Mouse (Mus musculus) c-Kit-positive CD71-negative TER-119-negative erythroid progenitor cells, embryonic 14.5 days (primary cell): ENCODE data around the gene Espn.

ENCODE experiments used
- DNase-seq: peaks from one replicate; pipeline ENCODE4 v3.0.0-alpha.2; 2013; ENCODE audit warnings: low read depth

Gene Espn

DNA sequence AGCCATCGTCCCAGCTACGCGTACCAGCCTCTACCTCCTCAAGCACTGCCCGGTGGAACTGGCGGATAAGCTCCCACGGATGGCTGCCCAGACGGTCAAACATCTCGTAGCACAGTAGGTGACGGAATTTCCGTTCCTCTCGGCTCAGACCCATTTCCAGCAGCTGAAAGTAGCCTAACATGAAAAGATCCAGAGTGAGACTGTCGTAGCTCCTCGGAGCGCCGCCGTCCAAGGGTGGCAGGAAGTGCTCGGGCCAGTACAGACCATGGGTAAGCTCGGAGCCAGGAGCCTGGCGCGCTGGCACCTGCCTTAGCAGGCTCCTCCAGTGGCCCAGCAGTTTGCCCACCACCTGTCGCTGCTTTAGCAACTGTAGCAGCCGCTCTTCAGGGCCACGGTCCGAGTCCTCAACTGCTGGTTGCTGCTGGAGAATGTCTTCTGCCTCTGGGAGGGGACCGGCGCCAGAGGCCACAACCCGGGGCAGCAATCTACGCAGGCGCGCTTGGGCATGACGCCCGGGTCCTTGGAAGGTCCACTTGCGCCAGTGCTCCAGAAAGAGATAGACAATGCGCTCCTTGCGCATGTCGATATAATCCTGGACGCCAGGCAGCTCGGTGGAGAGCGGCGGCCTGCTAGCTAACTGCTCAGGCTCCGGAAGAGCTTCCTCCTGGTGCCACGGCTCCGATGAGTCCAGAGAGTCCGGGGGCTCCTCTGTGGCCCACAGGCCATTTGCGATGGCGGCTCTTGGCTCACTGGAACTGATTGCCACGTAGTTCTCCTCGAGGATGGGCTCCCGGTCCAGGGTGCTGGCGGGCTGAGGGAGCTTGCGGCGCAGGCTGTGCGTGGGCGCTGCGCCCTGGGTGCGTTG, 26.8 kb downstream of the Espn start:
- DNase-seq: no peak

DNA sequence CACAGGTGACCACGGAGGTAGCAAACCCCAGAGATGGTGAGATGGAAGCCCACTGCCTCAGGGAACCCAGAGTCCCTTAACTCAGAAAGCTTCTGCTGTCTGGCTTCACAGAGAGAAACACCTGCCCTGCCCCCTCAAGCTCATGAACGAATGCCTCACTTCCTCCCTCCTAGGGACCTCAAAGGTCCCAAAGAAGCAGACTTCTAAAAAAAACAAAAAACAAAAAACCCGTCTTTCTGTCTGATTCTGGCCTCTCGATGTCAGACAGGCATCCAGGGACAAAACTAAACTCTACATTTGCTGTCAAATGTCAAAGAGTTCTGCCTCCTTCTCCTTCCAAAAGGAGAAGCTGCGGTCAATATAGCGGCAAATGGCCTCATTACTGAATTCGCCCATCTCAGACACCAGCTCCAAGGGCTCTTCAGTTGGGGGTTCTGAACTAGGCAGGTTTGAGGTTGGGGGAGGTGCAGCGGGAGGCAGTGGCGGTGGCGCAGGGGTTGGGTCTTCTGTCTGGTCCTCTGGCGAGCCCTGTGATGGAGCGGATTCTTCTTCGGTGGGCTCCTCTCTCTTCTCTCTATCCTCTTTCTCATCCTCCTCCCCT, 27.7 kb downstream of the Espn start:
- DNase-seq: no peak

DNA sequence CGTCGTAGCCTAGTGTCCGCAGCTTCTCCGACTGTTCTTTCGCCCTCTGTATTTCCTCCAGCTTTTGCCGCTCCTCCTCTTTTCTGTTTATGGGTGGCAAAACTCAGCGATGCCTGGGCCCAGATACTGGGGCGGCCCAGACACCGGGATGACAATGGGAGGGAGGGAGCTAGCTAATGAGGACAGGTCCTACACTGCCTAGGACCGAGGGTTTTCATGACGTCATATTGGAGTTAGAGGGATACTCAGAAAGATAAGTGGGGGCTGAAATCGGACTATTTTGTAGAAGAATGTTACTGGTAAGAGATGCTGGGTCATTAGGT, 31.0 kb downstream of the Espn start:
- DNase-seq: no peak

DNA sequence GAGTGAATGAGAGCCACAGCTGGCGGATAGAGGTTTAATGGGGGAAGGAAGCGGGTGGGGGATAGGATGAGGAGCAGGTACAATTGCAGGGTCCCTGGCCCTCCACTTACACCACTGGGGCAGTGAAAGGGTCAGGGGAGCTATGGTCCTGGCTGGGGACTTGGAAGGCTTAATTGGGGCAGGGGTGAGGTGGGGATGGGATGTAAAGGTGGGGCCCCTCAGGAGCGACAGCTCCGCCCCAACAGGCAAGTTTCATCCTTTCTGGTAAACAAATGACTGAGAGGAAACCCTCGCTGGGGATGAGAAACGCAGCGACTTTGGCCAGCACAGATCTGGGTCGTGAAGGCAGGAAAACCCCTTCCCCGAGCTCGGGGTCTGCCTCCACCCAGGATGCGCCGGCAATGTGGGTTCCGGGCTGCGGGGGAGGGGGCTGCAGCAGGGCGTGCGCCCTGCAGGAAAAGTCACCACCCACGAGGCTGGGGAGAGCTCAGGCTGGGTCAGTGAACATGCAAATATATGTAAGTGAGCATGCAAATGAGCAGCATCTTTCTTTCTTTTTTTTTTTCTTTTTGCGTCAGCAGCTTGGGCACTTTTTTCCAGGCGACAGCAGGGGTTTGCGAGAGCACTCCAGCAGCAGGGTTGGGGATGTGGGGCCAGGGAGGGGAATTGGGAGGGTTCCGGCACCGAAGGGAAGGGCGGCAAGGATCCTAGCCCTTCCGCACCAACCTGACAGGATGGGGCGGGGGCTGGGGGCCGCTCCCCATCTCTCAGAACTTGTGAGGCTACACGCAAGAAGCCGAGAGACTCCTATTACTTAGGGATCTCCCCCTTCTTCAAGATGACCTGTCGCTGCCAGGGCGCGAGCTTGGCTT, 31.6 kb downstream of the Espn start:
- DNase-seq: no peak

DNA sequence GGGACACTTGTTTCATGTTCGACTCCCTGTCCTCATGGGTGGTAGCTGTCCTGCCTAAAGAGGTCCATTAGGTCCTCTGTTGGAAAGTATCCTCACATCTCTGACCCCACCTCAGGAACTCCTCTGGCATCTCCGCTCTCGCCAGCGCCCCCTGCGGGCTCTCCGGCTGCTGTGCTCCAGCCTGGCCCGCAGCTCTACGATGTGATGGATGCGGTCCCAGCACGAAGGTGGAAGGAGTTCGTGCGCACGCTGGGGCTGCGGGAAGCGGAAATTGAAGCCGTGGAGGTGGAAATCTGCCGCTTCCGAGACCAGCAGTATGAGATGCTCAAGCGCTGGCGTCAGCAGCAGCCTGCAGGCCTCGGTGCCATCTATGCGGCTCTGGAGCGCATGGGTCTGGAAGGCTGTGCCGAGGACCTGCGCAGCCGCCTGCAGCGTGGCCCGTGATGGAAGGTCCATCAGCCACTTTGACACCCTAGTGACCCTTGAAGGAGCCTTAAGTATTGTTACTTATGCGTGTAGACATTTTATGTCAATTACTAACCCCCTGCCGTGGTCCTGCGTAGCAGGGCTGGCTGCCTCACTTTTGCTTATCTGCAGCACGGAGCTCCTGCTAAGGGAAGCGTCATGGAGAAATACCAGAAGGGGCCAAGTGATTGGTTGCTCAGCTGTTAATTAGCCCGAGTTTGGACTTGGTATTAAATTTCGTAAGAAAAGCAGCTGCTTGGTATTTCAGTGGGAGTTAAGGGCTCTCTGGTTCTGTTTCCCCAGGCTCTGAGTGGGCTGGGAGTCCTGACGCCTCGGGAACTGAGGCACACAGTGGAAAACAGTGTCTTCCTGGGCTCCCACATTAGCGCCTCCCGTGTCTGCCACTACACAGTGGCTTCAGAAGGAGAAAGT, 32.5 kb downstream of the Espn start:
- no peak for DNase-seq

DNA sequence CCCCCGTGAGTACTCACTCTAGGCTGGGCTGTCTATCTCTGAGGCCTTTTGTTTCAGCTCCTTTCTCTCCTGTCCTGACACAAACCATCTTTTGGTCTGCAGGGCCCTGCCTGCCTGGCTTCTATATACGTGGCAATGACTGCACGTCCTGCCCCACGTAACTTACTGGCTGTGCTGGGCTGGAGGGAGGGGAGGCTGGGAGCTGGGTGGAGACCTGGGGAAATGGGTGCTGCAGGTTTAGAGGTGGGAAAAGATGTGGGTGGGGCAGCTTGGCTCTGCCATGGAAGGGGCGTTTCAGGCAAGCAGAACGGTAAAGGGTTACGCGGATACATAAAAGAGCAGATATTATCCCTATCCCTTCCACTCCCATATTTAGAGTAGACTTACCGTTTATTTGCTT, 34.6 kb downstream of the Espn start:
- no peak for DNase-seq

DNA sequence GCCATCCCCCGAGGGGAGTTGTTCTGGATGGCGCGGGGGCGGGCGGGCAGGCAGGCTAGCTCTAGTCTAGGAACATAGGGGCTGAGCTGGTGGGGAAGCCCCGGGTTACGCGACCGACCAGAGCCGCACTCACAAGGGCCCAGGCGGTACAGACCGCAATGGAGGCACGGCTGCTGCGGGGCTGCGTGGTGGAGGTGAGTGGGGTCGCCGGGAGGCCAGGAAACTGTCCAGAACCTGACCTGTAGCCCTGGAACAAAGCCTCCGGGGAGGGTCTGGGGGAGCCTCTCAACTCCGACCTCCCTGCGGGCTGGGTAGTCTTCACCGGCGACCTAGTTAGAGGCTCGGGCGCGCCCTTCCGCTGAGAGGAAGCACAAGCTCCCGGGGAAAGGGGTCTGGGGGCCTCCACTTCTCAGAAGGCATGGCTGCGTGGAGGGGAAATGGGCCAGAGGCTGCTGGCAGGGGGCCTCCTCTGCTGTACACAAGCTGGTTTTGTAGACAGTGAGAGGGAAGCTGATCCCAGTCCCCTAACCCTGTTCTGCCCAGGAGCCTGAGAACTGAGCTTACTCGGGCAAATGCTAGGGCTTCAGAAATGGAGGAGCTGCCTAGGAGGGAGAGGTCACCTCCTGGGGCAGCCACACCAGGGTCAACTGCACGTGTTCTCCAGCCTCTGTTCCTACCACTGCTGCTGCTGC, 36.1 kb downstream of the Espn start, which contains the start of gene Tnfrsf25:
TSS of gene Tnfrsf25 (plus strand) at position 14 of the 692 bp plus-strand sequence.
- no peak for DNase-seq

DNA sequence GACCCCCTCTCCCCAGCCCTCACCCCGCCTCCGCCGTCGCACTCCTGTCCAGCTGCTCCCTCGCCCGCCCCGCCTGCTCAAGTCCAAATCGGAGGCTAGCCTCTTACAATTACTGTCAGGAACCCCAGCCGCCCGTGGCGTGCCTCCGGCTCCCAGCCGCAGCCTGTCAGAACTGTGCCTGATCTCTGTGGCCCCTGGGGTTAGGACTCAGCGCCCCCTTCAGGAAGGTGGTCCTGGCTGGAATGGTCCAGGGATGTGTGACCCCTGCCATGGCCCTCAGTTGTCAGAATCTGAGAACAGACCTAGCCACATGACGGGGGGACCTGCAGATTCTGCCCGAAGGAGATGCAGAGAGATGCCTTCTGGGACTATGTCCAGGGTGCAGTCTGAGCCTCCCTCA, 38.1 kb downstream of the Espn start:
- no peak for DNase-seq

DNA sequence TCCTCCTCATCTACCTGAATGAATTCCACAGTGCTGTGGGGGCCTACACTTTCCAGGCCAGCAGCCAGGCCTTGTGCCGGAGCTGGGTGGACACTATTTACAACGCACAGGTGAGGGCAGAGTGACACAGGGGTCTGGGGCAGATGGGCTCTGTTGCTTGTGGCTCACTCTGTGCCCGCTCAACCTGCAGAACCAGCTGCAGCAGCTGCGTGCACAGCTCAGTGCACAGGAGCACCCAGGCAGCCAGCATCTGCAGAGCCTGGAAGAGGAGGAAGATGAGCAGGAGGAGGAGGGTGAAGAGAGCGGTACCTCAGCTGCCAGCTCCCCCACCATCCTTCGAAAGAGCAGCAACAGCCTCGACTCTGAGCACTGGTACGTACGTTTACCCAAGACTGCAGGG, 39.8 kb downstream of the Espn start:
- no peak for DNase-seq

DNA sequence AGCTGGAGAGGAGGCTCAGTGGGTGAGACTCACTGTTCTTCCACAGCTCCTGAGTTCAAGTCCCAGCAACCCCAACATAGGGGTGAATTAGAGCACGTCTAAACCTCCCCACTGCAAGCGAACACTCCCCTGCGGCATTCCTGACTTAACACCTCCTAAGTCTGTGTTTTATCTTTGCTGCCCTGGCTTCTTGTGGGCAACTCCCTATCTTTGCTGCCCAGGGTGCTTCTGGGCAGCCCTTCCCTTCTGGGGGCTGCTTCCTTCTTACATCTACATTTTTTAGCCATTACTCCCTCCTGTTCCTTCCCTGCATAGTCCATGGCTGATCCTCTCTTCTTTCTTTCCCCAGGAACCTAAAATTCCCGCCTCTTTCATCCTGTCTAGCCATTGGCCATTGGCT, 41.5 kb downstream of the Espn start:
- DNase-seq: no peak

DNA sequence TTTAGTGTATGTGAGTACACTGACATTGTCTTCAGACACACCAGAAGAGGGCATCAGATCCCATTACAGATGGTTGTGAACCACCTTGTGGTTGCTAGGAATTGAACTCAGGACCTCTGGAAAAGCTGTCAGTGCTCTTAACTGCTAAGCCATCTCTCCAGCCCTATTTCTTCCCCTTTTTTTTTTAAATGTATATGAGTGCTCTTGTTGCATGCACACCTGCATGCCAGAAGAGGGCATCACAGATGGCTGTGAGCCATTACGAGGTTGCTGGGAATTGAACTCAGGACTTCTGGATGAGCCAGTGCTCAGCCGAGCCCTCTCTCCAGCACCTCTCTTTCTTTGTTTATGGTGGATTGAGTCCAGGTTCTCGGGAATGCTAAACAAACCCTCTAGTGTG, 42.7 kb downstream of the Espn start:
- no peak for DNase-seq

DNA sequence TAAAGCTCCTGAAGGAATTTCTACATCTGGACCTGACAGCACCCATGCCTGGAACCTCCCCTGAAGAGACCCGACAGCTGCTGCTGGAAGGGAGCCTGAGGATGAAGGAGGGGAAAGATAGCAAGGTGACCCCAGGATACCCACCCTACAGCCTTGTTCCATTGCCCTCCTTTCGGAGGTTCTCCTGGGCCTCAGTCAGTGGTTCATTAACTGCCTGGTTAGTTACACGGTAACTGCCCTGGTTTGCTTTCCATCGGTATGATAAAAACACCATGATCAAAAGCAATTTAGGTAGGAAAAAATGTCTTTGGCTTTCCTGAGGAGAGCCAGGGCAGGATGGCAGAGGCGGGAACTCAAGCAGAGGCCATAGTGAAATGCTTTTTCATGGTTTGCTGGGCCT, 43.5 kb downstream of the Espn start:
- DNase-seq: no peak

DNA sequence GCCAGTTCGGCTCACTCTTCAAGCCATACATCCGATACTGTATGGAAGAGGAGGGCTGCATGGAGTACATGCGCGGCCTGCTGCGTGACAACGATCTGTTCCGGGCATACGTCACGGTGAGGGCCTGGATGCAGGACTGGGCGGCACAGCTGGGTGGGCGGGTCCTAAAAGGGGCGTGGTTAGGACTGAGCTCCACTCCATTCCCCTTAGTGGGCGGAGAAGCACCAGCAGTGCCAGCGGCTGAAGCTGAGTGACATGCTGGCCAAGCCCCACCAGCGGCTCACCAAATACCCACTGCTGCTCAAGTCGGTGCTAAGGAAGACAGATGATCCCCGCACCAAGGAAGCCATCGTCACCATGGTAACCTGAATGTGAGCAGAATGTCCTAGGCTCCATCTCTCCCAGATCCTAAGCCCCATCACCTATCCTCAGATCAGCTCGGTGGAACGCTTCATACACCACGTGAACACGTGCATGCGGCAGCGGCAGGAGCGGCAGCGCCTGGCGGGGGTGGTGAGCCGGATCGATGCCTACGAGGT, 44.1 kb downstream of the Espn start:
- DNase-seq: peak; percentile 50

DNA sequence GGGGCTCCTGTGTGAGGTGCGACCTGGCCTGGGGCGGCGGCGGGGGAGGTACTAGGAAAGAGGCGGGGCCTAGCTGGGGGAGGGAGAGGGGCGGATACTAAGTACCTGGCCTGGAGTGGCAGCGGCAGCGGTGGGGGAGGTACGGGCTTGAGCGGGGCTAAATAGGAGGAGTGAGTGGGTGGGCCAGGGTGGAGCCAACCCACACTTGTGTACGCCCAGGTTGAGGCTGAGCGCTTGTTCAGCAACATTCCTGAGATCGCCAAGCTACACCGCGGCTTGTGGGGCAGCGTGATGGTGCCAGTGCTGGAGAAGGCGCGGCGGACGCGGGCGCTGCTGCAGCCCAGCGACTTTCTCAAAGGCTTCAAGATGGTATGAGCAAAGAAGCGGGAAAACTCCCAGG, 44.7 kb downstream of the Espn start:
- no peak for DNase-seq

DNA sequence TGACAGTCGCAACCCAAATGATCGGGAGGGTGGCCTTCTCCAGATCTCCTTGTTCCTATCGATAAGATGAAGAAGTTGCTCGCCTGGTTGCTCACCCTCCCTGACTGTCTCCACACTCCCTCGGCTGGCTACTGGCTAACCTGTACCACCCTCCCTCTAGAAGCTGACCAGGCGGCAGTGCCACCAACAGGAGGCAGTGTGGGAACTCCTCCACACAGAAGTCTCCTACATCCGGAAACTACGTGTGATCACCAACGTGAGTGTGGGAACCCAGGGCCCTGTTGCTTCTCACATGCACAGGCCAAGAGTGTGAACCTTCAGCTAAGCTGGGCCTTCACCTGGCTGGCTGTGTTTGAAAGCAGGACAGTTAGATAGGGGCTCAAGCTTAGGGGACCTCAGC, 45.4 kb downstream of the Espn start:
- no peak for DNase-seq

DNA sequence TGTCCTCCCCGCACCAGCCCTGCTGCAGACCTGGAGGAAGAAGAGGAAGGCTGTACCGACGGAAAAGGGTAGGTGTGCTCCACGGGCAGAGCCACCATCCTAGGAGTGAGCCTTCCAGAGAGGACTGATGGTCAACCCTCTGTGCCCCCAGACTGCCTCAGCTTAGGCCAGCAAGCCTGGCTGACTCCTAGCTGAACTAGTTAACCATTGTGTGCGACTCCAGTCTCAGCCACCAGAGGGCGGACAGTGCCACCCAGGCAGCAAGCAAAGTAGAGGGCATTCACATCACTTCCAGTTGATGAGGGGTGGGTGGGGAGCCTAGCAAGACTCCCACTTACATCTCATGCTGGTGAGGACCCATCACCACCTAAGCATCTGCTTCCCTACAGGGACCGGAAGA, 49.1 kb downstream of the Espn start:
- peak; percentile 66 for DNase-seq

DNA sequence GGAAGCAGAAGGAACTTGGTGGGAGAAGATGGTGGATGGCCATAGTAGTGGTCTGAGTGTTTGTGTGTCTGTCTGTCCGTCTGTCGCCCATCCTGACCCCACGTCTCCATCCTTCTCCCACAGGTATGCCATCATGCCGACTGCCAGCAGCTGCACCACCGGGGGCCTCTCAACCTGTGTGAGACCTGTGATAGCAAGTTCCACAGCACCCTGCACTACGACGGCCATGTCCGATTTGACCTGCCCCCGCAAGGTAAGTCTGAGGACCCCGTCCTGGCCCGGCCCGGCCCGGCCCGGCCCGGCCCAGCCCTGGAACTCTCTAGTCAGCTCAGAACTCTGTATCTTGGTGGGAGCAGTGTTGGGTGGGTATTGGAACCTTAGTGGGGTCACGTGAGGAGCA, 50.2 kb downstream of the Espn start:
- no peak for DNase-seq

DNA sequence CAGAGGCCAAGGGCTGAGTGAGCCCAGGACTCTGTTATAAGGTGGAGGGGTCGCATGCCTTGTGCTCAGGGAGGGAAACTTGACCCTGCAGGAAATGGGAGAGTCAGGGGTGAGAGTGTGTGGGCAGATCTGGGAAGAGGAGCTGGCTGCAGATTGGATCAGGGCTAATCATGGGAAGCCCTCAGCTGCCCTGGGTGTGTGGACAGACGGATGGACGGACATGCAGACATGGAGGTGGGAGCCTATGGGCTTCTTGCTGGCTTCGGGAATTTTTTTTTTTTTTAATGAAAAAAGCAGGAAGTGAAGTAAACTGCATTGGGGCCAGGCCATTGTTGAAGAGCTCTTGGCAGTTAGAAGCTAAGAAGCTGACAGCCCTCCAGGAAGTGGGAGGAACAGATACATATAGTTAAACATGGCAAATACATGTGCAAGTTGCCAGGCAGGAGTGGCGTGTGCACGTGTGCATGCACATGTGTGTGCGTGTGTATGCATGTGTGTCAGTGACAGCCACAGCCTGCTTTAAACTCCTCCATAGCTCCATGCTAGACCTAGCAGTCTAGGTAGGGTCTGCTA, 51.0 kb downstream of the Espn start:
- no peak for DNase-seq

DNA sequence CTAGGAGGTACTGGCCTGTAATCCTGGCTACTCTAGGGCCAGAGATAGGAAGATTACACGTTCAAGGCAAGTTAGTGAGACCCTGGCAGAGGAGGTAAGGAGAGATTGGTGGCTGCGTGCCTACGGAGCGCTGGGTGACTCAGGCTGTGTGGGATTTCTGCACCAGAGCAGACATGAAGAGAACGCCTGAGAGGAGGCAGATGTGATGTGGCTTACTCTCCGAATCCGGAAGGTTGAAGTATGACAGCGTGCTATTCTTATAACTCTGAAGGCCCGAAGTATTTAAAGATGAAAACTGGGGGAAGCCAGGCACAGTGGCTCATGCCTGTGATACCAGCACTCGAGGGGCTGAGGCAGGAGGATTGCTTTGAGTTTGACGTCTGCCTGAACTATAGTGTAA, 51.6 kb downstream of the Espn start:
- no peak for DNase-seq

DNA sequence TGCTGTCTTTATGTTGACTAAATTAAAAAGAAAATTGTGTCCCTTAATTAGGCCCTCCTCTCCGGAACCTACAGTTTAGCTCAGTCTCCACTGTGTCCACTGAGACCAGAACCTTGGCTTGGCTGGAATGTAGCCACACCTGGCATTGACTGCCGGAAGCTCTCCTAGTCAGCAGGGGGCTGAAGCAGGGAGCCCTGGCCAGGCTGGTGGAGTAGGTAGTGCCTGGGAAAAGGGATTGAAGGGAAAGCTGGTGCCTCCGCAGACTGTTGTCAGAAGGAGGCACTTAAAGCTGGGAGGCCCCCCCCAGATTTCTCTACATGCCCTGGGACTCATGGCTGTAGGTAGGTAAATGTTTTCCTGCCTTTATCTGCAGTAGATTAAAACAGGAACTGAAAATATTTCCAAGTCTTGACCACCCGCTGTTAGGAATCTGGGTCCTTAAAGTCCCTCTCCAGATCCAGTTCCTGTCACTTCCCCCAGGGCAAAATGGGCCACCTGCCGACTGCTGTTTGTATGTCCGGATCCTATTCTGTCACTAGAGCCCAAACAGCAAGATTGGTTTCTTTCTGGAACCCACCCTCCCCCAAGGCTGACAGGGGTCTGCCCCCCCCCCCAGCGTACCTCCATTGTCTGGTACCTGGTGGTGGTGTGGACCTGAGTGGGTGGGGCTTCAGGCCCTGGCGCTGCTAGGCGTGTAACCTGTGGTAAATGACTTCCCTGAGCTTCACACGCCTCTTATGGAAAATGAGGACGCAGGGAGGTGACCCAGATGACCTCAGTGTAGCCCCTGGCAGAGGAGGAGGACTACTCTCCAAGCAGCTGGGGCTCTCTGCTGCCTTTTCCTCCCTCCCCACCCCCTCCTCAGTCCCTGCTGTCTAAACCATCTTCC, 54.0 kb downstream of the Espn start:
- DNase-seq: no peak
